Mouse (Mus musculus): Measurements from ENCODE around the gene Olfr463. TPM values are rescaled to one million over a fixed set of nuclear protein-coding genes. Genes with fewer than 3 reads are reported as not detected.

The Olfr463 gene
- polyA plus RNA-seq, 1 experiment from 2014 or later: not detected

GRCm38 (mm10) chr11:87847884-87848283, 49.3 kb downstream of the Olfr463 start:
- no peak for DNase-seq (ENCODE audit: low spot score)

GRCm38 (mm10) chr11:87846968-87847600, 50.1 kb downstream of the Olfr463 start:
- no peak for DNase-seq (ENCODE audit: low spot score)

Other genes with a start within 250 kb of the Olfr463 start
- 5.2 and 6.8 TPM in 2 replicates for gene Rnf43, start 234.7 kb downstream of the Olfr463 start, polyA plus RNA-seq (2015; fragmentation: Nextera tagmentation; extraction: Ambion mirVana)
- gene Supt4a, start 159.8 kb downstream of the Olfr463 start, polyA plus RNA-seq (2015; fragmentation: Nextera tagmentation; extraction: Ambion mirVana): 425 and 454 TPM in 2 replicates
- 2.6 and 4.0 TPM in 2 replicates for gene Tspoap1, start 136.8 kb downstream of the Olfr463 start, polyA plus RNA-seq (2015; fragmentation: Nextera tagmentation; extraction: Ambion mirVana)
- gene Mpo, start 103.8 kb downstream of the Olfr463 start, polyA plus RNA-seq (2015; fragmentation: Nextera tagmentation; extraction: Ambion mirVana): 5.0 and 6.2 TPM in 2 replicates
- gene Lpo, start 69.1 kb downstream of the Olfr463 start, polyA plus RNA-seq (2015; fragmentation: Nextera tagmentation; extraction: Ambion mirVana): 6.4 and 8.4 TPM in 2 replicates
- 4.9 and 6.7 TPM in 2 replicates for gene Mks1, start 44.2 kb downstream of the Olfr463 start, polyA plus RNA-seq (2015; fragmentation: Nextera tagmentation; extraction: Ambion mirVana)
- gene Epx, start 21.9 kb downstream of the Olfr463 start, polyA plus RNA-seq (2015; fragmentation: Nextera tagmentation; extraction: Ambion mirVana): 0.22 and 0.64 TPM in 2 replicates
- gene Olfr462, start 5.1 kb downstream of the Olfr463 start, polyA plus RNA-seq (2015; fragmentation: Nextera tagmentation; extraction: Ambion mirVana): not detected in 2 replicates
- 0.13 TPM in 1 of 2 replicates, not detected in the other for gene Olfr464, start 23.6 kb upstream of the Olfr463 start, polyA plus RNA-seq (2015; fragmentation: Nextera tagmentation; extraction: Ambion mirVana)
- gene Dynll2, start 90.1 kb upstream of the Olfr463 start, polyA plus RNA-seq (2015; fragmentation: Nextera tagmentation; extraction: Ambion mirVana): 23.1 and 26.6 TPM in 2 replicates
- 308 and 311 TPM in 2 replicates for gene Srsf1, start 150.0 kb upstream of the Olfr463 start, polyA plus RNA-seq (2015; fragmentation: Nextera tagmentation; extraction: Ambion mirVana)
- 32.8 and 33.1 TPM in 2 replicates for gene Vezf1, start 170.9 kb upstream of the Olfr463 start, polyA plus RNA-seq (2015; fragmentation: Nextera tagmentation; extraction: Ambion mirVana)
- 10.7 and 11.4 TPM in 2 replicates for gene Cuedc1, start 200.7 kb upstream of the Olfr463 start, polyA plus RNA-seq (2015; fragmentation: Nextera tagmentation; extraction: Ambion mirVana)